Mouse (Mus musculus): Measurements from ENCODE around the gene March11.

Gene March11

DNA sequence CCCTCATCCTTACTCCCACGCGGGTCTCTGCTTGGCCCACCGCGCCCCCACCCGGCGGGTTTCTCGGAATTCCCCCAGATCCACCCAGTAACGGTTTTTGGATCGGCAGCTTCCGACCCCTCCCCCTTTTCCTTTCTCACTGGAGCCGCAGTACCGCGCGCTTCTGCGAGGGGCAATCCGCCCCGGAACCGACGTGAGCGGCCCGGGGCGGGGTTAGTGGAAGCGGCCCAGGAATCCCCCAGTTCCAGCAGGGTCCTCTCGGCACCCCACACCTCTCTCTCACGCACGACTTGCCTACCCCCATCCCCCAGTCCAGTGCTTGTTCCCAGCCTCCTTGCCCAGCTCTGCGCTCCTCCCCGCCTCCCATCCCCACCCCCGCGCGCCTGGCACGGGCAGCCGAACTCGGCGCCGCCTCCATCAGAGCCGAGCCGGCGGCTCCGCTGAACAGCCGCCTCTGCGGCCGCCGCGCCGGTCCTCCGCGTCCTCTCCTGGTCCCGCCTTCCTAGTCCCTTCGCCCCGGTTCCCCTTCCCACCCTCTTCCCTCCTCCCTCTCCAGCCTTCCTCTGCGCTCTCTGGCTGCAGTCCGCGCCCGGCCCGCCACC, at the start of gene March11:
TSS of gene March11 (plus strand) at position 420 of the 602 bp plus-strand sequence.
- DNase-seq (ENCODE audit: low spot score in 2 of 2) = no peak

DNA sequence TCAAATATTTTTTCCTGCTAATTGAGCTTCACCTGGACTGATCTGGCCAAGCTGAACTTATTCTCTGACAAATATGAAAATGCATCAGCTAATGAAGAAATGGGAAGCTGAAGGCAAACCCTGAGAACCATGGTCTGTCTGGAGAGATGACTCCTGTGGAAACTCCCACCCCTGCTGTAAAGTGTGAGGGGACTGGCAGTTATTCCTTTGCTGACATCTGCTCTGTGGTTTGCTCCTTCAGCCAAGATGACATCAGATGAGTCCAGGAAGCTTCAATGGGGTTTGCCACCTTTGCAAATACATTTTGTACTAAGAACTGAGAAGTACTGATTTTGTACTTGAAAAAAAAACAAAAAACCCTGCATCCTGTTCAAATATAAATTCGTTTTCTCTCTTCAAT, 46.5 kb upstream of the March11 start:
- DNase-seq (ENCODE audit: low spot score in 2 of 2) = no peak

DNA sequence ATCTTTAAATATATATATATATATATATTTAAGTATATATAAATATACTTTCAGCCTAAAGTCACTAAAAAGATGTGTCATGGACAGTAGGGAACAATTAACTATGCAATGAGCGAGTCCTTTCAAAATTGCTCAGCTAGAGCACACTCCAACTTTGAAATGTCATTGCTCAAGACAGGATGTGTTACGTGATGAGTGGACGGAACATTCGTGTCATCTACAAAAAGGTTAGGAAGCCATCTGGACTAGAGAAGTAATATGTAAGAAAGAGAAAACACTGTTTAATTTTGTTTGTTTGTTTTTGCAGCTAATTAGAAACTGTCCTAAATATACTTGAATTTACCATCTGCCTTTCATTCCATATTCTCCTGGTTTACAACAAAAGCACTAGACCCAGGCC, 39.3 kb upstream of the March11 start:
- no peak for DNase-seq (ENCODE audit: low spot score in 2 of 2)

DNA sequence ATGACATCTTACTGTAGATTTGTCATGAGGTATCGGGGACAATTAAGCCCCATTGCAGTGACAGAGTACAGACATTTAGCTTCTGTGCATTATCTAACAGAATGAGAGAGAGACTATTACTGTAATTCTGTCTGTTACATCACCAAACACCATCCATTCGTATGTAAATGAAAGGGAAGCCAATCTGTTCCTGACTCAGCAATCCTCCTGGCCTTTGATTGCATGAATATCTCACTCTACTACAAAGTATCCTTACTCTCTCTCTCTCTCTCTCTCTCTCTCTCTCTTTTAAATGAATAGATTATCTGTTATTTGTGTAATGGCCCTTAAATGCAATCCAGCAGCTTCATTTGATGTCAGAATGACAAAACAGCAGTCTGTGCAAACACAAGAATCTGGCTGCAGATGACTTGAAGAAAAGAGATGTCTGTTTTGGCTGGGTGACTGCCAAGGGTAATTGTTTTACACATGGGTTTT, 32.8 kb upstream of the March11 start:
- DNase-seq (ENCODE audit: low spot score in 2 of 2) = no peak

DNA sequence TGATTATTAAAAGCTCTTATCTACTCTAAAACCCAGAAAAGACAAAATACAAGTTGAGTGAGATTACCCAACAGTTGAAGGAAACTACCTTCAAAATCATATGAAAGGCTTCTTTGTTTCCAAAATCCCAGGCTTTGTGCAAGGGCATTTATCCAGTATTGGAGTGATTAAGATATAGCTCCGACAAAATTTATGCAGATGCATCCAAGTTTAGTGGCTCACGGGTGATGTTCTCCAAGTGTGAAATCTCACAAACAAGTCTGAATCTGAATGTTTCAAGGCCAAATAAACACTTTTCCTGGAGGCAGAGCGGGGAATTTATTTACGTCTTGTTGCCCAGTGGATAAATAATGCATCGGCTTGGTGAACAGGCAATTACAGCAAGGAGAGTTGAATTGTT, 32.2 kb upstream of the March11 start:
- DNase-seq (ENCODE audit: low spot score in 2 of 2) = no peak

DNA sequence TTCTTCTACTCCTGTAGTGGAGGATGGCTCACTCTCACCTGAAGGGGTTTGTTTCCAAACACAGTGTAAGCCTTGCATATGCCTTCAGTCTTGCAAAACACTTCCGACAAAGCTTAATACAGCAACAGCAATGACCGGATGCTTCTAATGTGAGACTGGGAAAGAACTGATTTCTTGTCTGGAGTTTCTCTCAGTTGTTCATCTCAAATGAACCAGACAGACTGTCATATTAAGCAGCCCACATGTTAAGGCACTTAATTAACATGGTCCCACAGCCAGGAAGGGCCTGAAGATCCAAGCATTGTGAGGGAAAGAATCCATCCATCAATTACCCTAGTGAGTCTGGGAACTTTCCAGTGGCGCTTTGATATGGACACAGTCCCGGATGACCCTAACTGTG, 17.0 kb upstream of the March11 start:
- no peak for DNase-seq (ENCODE audit: low spot score in 2 of 2)

DNA sequence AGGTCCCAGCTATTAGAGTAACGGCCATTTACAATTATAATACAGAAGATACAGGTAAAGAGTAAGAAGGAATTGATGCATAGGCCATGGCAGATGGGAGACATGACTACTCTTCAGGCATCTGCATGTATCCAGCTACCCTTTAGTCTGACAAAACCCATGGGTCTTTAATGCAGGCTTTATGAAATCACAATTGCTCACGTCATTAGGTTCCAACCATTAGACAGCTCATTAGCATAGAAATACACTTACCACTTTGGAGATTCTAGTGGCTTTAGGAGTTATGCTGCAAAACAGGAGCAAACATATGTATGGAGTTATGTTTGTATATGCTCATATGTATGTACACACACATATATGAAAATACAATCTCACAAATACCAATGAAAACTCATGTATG, 16.0 kb upstream of the March11 start:
- no peak for DNase-seq (ENCODE audit: low spot score in 2 of 2)

DNA sequence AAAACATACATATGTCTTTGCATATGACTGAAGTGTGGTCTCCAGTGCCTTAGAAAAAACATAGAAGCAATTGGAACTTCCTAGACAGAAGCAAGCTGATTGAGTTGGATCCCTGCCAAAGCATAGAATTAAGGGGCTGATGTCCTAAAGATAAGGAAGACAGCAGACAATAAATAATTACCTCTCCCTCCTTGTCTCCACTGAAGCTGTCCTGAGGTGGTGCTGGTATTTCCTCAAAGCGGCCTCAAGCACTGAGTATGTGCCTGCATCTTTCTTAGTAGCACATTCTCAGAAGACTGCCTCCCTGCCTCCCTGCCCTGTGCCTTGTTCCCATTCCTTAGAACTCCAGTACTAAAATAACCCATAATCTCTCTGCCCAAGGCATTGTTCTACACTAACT, 15.6 kb upstream of the March11 start:
- DNase-seq (ENCODE audit: low spot score in 2 of 2) = no peak

DNA sequence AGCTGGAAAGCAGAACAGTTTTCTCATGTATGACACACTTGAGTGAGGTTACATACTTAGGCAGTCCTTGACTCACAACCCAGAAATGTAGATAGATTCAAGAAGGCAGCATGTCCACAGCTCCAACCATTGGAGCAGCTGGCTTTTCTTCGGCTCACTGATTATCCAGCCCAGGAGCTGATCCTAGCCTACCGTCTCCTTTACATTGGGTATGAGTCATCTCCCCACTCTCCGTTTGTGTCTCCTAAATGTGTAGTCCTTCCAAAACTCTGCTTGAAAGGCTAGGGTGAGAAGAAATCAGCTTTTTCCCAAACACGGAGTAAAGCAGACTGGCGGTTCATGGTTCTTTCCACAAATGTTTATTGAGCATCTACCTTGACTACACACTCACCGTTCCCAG, 10.2 kb upstream of the March11 start:
- DNase-seq (ENCODE audit: low spot score in 2 of 2) = no peak

DNA sequence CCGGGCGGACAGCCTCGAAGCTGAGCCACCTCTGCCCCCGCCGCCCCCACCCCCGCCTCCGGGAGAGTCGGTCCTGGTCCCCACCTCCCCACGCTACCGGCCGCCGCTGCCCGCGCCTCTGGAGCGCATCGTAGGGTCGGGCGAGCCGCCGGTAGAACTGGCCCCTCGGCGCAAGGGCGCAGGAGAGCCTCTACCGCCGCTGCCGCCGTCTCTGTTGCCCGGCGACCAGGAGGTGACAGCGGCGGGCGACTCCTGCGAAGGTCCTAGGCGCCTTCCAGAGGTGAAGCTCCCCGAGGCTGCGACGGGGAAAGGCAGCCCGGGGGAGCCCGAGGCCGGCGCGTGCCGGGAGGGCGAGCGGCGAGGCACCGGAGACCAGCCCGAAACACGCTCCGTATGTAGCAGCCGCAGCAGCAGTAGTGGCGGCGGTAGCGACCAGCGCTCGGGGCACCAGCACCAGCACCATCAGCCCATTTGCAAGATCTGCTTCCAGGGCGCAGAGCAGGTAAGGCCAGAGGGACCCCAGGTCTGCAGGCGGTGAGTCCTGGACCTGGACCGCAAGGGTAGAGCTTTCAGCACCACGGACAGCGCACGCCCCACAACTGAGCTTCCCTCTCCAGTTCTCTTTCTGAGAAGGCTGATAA, 563 bp downstream of the March11 start:
- DNase-seq (ENCODE audit: low spot score in 2 of 2) = peak in 1 of 2 experiments; percentile 44

DNA sequence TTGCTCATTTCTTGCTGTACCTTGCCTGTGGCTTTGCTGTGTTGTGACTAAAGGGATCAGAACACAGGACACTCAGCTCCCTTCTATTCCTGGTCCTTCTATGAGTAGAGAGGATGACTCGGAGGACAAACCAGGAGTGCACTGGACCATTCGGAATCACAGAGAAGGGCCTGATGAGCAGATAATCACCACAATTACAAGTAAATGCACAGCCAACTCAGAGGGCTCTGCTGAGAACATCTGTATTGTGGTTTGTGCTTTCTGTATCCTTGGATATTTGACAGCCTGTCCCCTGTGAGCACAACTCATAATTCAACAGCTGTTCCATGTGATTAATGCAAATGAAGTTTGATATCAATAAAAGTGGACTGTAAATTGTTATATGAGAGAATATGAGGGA, 11.0 kb downstream of the March11 start:
- no peak for DNase-seq (ENCODE audit: low spot score in 2 of 2)

DNA sequence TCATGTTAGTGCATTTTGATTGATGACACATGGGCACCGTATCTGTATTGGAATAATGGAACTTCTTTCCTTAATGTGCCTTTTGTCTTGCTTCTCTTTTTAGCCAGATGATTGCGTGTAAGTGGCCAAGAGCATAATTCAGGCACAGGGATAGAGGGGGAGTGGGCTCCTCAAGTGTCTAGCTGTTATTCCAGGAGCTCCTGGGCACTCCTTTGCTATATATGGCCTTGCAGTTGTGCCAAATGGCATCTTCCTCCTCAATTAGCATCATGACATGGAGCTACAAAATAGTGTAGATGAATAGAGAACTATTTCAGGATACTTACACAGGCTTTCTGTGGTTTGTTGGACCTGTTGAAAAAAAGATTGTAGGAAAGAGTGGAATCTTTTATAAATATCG, 11.6 kb downstream of the March11 start:
- no peak for DNase-seq (ENCODE audit: low spot score in 2 of 2)

DNA sequence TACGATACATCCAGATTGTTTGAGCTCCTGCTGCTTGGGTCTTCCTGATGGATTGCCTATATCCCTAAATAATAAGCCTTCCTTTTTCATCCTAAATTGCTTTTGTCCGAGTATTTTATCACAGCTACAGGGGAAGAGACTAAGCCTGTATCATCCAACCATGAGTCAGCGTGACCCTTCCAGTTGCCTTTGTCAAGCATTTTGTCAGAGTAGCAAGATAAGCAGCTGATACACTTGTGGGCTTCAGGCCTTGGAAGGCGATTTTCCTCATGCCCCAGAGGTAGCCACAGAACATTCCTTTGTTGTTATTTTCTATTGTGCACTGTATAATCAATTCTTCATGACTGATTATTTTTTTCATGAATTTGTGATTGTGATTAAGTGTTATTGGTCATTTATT, 14.0 kb downstream of the March11 start:
- no peak for DNase-seq (ENCODE audit: low spot score in 2 of 2)

DNA sequence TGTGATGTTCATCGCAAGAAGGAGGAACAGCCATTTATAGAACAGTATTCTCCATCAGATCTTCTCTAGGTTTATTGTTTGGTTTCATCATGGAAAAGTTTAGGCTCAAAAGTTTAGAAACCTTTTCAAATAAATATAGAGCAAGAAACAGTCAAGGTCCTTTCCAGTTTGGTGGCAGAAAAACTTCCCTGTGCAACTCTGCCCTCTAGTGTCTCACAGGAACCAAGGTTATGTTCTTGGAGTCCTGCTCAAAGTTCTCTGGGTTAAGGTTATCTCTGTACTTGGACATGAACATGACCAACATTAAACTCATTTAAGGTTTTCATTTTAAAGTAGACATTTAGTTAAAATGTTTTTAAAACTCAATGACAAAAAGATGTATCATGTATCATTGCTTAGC, 18.3 kb downstream of the March11 start:
- DNase-seq (ENCODE audit: low spot score in 2 of 2) = no peak

DNA sequence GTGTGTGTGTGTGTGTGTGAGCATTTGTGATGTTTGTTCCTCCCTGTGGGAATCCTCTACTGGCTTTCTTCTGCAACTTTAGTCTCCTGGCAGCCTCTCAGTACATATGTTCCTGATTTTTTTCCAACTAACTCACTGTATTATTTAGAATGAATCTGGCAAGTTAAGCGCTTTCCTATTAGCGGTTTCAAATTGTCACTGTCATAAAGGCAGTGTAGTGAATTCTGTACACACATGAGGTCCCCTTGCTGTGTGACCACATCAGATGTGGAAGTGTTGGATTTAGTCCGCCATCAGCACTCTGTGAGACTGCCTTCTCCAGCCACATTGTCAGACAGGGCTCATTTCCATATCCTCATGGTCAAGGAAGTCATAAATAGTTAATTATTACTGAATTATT, 26.9 kb downstream of the March11 start:
- DNase-seq (ENCODE audit: low spot score in 2 of 2) = no peak

DNA sequence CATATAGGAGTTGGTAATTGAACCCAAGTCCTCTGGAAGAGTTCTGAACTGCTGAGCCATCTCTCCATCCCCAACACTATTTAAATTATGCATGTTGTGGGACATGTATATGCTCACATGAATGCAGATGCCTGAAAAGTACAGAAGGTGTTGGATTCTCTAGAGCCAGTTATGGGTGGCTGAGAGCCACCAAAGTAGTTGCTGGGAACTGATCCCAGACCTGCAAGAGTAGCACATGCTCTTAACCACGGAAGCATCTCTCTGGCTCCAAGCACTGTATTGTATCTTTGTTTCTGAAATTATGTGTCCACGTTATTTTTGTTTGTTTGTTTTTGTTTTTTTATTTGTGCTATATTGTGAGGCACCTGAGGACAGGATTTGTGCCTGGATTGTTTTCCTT, 28.9 kb downstream of the March11 start:
- no peak for DNase-seq (ENCODE audit: low spot score in 2 of 2)

DNA sequence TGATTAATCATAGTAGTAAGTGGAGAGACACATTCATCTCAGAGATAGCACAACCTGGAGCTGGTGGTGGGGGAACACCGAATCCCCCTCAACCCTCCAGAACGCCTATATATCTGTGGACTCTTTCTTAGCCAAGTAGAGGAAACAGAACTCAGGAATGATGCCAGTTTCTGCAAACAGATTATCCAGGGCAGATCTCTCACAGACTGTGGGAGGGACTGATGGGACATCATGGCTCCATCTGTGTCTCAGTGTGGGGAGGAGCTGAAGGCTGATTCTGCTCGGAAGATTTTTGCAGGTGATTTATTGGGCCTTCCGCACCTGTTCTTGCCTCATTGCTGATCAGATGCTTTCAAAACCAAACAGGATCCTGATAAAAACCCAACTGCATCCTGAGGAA, 29.5 kb downstream of the March11 start:
- no peak for DNase-seq (ENCODE audit: low spot score in 2 of 2)

DNA sequence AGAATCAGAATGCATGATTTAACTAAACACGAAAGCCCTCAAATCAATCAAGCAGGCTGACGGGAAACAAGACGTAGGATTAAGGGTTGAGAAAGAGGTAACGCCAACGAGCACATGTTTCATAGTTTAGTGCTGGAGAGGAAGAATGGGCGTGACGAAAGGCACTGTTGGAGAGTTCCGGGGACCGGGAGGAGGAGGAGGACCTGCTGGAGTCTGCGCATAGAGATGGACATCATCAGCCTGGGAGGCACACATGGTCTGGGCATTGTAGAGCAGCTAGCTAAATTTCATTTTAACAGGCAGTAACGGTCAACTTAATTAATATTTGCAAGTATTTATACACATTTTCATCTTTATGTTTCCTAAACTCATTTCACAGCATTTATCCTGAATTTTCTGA, 31.6 kb downstream of the March11 start:
- no peak for DNase-seq (ENCODE audit: low spot score in 2 of 2)

DNA sequence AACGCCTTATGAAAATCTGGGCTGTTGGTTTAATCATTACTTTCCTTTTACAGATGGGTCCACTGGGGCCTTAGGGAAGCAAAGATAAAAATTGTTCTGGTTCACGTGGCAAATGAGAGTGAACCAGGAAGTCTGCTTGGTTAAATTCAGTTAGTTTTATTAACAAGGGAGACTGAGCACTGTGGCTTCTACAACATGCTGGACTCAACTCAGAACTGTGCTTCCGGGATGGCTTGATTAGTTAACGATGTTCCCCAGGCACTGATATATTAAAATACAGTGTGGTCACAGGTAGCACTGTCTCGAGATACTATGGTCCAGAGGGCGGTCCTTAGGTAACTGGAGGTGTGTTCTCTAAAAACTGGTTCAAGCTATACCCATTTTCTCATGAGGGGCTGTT, 32.1 kb downstream of the March11 start:
- no peak for DNase-seq (ENCODE audit: low spot score in 2 of 2)

DNA sequence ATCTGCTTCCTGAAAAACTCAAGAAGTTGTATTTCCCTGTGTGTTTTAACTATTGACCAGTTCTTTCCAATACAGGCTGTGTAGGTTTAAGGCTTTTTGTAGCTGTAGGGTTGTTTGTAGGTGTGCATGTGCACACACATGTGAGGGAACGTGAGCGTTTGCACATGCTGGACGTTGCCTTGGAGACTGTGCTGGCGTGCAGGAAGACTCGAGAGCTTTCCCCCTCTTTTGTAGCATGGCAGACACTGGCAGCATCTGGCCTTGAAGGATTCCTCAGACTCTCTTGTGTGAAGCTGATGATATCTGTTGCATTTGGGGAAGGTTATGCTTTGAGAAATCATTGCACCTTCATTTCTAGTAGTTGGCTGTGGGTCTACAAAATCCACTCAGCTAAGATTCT, 35.5 kb downstream of the March11 start:
- DNase-seq (ENCODE audit: low spot score in 2 of 2) = no peak

DNA sequence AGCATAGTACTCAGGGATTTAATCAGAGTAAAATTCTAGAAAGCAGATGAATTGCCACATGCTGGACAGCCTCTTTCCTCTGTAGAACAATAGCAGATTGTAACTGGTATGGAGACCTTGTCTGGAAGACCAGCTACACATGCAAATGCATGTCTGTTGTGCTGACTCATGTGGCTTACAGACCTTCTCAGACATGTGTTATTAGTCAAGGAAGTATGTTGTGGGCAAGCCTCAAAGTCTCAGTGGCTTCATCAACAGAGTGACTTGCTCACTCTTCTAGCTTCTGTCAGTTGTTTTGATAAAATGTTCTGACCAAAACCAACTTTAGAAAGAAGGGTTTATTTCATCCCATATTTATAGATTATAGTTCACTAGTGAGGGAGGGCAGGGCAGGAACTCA, 44.8 kb downstream of the March11 start:
- DNase-seq (ENCODE audit: low spot score in 2 of 2) = no peak

DNA sequence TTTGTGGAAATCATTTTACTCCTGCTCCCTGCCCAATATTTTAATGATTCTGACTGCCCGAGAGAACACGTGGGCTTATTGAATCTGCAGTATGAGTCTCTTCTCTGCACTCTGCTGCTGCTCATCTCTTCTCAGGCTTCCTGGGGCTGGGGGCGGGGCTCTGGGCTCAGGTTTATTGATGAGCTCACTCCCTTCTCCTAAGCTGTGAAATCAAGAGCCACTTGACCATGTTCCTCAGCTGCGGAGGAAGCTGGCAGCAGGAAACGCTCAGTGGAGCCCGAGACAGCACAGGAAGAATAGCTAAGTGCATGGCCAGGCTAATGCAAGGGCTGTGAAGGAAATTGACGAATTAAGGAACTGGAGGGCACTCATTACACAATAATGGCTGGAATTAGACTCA, 56.5 kb downstream of the March11 start:
- DNase-seq (ENCODE audit: low spot score in 2 of 2) = no peak

DNA sequence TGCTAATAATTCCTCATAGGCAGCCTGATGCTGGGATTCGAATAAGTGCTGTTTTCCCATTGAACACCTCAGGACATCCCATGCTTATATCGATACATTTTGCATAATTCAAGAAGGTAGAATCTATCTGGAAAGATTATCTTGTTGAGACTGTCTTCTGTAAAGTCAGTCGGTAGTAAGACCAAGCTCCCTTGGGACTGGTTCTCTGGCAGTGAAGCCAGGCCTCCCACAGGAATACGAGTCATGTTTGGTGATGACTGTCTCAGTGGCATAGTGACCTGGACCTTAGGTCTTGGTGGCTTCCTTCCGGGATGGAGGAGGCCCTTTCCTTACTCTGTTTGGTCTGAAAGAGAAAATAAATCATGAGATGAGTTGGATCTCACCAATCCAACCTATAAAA, 57.7 kb downstream of the March11 start:
- no peak for DNase-seq (ENCODE audit: low spot score in 2 of 2)

DNA sequence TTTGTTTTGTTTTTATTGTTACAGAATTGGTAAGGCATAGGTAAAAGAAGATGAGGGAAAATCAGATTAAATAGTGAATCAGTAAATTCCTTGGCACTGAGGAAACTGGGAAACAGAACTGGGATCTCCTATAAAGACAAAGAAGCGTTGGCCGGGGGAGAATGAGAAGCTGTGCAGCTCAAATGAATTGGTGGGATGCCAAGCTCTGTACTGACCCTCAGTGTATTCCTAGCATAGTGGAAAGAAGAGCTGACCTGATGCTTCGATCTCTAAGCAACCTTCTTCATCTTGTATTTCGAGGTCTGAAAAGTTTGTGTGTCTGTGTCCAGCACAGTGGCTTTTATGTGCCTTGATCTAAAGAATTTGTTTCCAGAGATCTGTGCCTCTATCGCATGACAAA, 64.9 kb downstream of the March11 start:
- no peak for DNase-seq (ENCODE audit: low spot score in 2 of 2)

Measured in urinary bladder, postnatal 36 days (tissue).